Mouse (Mus musculus) embryo, embryonic 11.5 days (tissue): Measurements from ENCODE around the gene Entpd2.
A peak's percentile ranks its signal among the peaks of the same experiment; 100 is the strongest.
"Not testable (repeated sequence)": the region's sequence is repeated elsewhere in the genome, so short reads cannot be mapped to it uniquely, and the experiment has no call there.

ENCODE experiments used
- DNase-seq: peaks from one replicate; pipeline ENCODE4 v3.0.0-alpha.2; 2012; ENCODE audit warnings: low read depth, low spot score

Entpd2 gene

GRCm38 (mm10) chr2:25394281-25395221, 1.1 kb upstream of the Entpd2 start:
- DNase-seq, result no peak

- no peak for DNase-seq
Measured at GRCm38 (mm10) chr2:25396597-25396983, 916 bp downstream of the Entpd2 start.

- DNase-seq, result no peak
Measured at GRCm38 (mm10) chr2:25397010-25397409, 1.3 kb downstream of the Entpd2 start.

- DNase-seq, result no peak
Measured at GRCm38 (mm10) chr2:25398065-25398464, 2.4 kb downstream of the Entpd2 start.

GRCm38 (mm10) chr2:25399051-25399450, 3.4 kb downstream of the Entpd2 start, which contains the start of gene Npdc1:
Npdc1 (plus strand) TSS chr2:25399351.
- no peak for DNase-seq

GRCm38 (mm10) chr2:25400291-25400690, 4.6 kb downstream of the Entpd2 start:
- no peak for DNase-seq

GRCm38 (mm10) chr2:25400764-25401163, 5.1 kb downstream of the Entpd2 start:
- no peak for DNase-seq

- DNase-seq, result peak; percentile 82
Measured at GRCm38 (mm10) chr2:25402377-25402971, 6.8 kb downstream of the Entpd2 start.

- no peak for DNase-seq
Measured at GRCm38 (mm10) chr2:25402972-25403601, 7.4 kb downstream of the Entpd2 start.

- no peak for DNase-seq
Measured at GRCm38 (mm10) chr2:25403994-25404393, 8.3 kb downstream of the Entpd2 start.

- no peak for DNase-seq
Measured at GRCm38 (mm10) chr2:25408908-25409307, 13.2 kb downstream of the Entpd2 start.

GRCm38 (mm10) chr2:25413436-25413835, 17.8 kb downstream of the Entpd2 start:
- not testable (repeated sequence) for DNase-seq

GRCm38 (mm10) chr2:25417426-25417825, 21.8 kb downstream of the Entpd2 start:
- no peak for DNase-seq

- peak; percentile 62 for DNase-seq
Measured at GRCm38 (mm10) chr2:25421896-25422295, 26.2 kb downstream of the Entpd2 start.

GRCm38 (mm10) chr2:25422587-25423410, 27.1 kb downstream of the Entpd2 start, which contains the start of gene Fut7:
Fut7 (plus strand) TSS chr2:25423267.
- DNase-seq, result no peak

GRCm38 (mm10) chr2:25423626-25424025, 28.0 kb downstream of the Entpd2 start:
- no peak for DNase-seq

- no peak for DNase-seq
Measured at GRCm38 (mm10) chr2:25425481-25425880, 29.8 kb downstream of the Entpd2 start.

- DNase-seq, result peak; percentile 56
Measured at GRCm38 (mm10) chr2:25426721-25427191, 31.1 kb downstream of the Entpd2 start.

- no peak for DNase-seq
Measured at GRCm38 (mm10) chr2:25427256-25427655, 31.6 kb downstream of the Entpd2 start.

GRCm38 (mm10) chr2:25428442-25429236, 33.0 kb downstream of the Entpd2 start, which contains the start of gene Abca2:
Abca2 (plus strand) TSS chr2:25428703.
- peak; percentile 83 for DNase-seq
